Mouse (Mus musculus): Measurements from ENCODE around the gene Wscd2. TPM values are rescaled to one million over a fixed set of nuclear protein-coding genes. Genes with fewer than 3 reads are reported as not detected.

Gene Wscd2
- total and polyA plus RNA-seq, 3 experiments, result 0.26 to 1.5 (median 0.34) TPM

- WGBS, result 8% methylated on average over 9 of the region's 9 CpGs
- peak in 1 of 2 experiments; percentile 29 for DNase-seq
- intact Hi-C loops (cut with DNase I), result no loop called here
- H3K79me2 ChIP-seq (replicated peaks; ENCODE audit: control insufficient read depth, insufficient read depth, low read length), result no peaks in the 10 kb centered on the region
- no peak overlapping the region for H3K9ac ChIP-seq (ENCODE audit: low read depth, low read length)
- H3K27me3 ChIP-seq (ENCODE audit: control insufficient read depth, insufficient read depth, low read length), result 0 out of 2 replicates have a peak, but pooled peaks cover 4% of the 10 kb centered on the region
- H3K4me1 ChIP-seq (ENCODE audit: control insufficient read depth, insufficient read depth, low read length), result peaks cover 3% of the 10 kb centered on the region; the same call in 1 of the 2 replicates
- no peak overlapping the region for H3K4me3 ChIP-seq
- no peaks in the 10 kb centered on the region for H3K36me3 ChIP-seq (ENCODE audit: control insufficient read depth, insufficient read depth, low read length)
- no peak overlapping the region for H3K27ac ChIP-seq
- no peak for TF ChIP-seq EP300 (IDR thresholded peaks at IDR 0.05; ENCODE audit: insufficient read depth, low read depth, low read length)
- TF ChIP-seq CTCF (IDR thresholded peaks at IDR 0.05), result no peak
- no peak for TF ChIP-seq POLR2A (IDR thresholded peaks at IDR 0.05; ENCODE audit: insufficient read depth, low read depth, low read length)
Measured at GRCm38 (mm10) chr5:113553402-113553897, 63.3 kb downstream of the Wscd2 start.

- DNase-seq, result no peak
- peaks cover 3% of the 10 kb centered on the region; the same call in 1 of the 2 replicates for H3K4me1 ChIP-seq (ENCODE audit: control insufficient read depth, insufficient read depth, low read length)
- H3K36me3 ChIP-seq (ENCODE audit: control insufficient read depth, insufficient read depth, low read length), result no peaks in the 10 kb centered on the region
- no peak overlapping the region for H3K4me3 ChIP-seq
- WGBS, result 69% methylated on average over 15 of the region's 15 CpGs
- H3K79me2 ChIP-seq (replicated peaks; ENCODE audit: control insufficient read depth, insufficient read depth, low read length), result no peaks in the 10 kb centered on the region
- no peak overlapping the region for H3K9ac ChIP-seq (ENCODE audit: low read depth, low read length)
- intact Hi-C loops (cut with DNase I), result no loop called here
- H3K27ac ChIP-seq, result no peak overlapping the region
- no peak for TF ChIP-seq CTCF (IDR thresholded peaks at IDR 0.05)
- no peak for TF ChIP-seq EP300 (IDR thresholded peaks at IDR 0.05; ENCODE audit: insufficient read depth, low read depth, low read length)
- no peak for TF ChIP-seq POLR2A (IDR thresholded peaks at IDR 0.05; ENCODE audit: insufficient read depth, low read depth, low read length)
- 0 out of 2 replicates have a peak, but pooled peaks cover 4% of the 10 kb centered on the region for H3K27me3 ChIP-seq (ENCODE audit: control insufficient read depth, insufficient read depth, low read length)
Measured at GRCm38 (mm10) chr5:113554095-113554494, 64.0 kb downstream of the Wscd2 start.

- 80% methylated on average over 2 of the region's 2 CpGs for WGBS
Measured at GRCm38 (mm10) chr5:113554571-113554970, 64.4 kb downstream of the Wscd2 start.

GRCm38 (mm10) chr5:113555684-113556083 lies 65.6 kb downstream of the Wscd2 start:
- intact Hi-C loops (cut with DNase I), result no loop called here
- H3K27ac ChIP-seq, result no peak overlapping the region
- peak; percentile 27 to 53 for DNase-seq
- H3K4me3 ChIP-seq, result no peak overlapping the region
- peaks cover 3% of the 10 kb centered on the region; the same call in 1 of the 2 replicates for H3K4me1 ChIP-seq (ENCODE audit: control insufficient read depth, insufficient read depth, low read length)
- no peak for TF ChIP-seq EP300 (IDR thresholded peaks at IDR 0.05; ENCODE audit: insufficient read depth, low read depth, low read length)
- TF ChIP-seq CTCF (IDR thresholded peaks at IDR 0.05), result no peak
- TF ChIP-seq POLR2A (IDR thresholded peaks at IDR 0.05; ENCODE audit: insufficient read depth, low read depth, low read length), result no peak
- 42% methylated on average over 2 of the region's 2 CpGs for WGBS
- H3K9ac ChIP-seq (ENCODE audit: low read depth, low read length), result no peak overlapping the region
- H3K79me2 ChIP-seq (replicated peaks; ENCODE audit: control insufficient read depth, insufficient read depth, low read length), result no peaks in the 10 kb centered on the region
- 0 out of 2 replicates have a peak, but pooled peaks cover 4% of the 10 kb centered on the region for H3K27me3 ChIP-seq (ENCODE audit: control insufficient read depth, insufficient read depth, low read length)
- no peaks in the 10 kb centered on the region for H3K36me3 ChIP-seq (ENCODE audit: control insufficient read depth, insufficient read depth, low read length)

More at GRCm38 (mm10) chr5:113554571-113554970, 64.4 kb downstream of the Wscd2 start:
- Histone ChIP-seq H3K4me3 (no peak overlapping the region), H3K79me2 (replicated peaks; ENCODE audit: control insufficient read depth, insufficient read depth, low read length) (no peaks in the 10 kb centered on the region), H3K9ac (ENCODE audit: low read depth, low read length) (no peak overlapping the region), H3K27ac (no peak overlapping the region), H3K4me1 (ENCODE audit: control insufficient read depth, insufficient read depth, low read length) (peaks cover 3% of the 10 kb centered on the region; the same call in 1 of the 2 replicates), H3K36me3 (ENCODE audit: control insufficient read depth, insufficient read depth, low read length) (no peaks in the 10 kb centered on the region), H3K27me3 (ENCODE audit: control insufficient read depth, insufficient read depth, low read length) (0 out of 2 replicates have a peak, but pooled peaks cover 4% of the 10 kb centered on the region)
- intact Hi-C loops (cut with DNase I), result no loop called here
- peak; percentile 27 to 48 for DNase-seq
- TF ChIP-seq POLR2A (IDR thresholded peaks at IDR 0.05; ENCODE audit: insufficient read depth, low read depth, low read length), result no peak

GRCm38 (mm10) chr5:113558065-113558464 lies 67.9 kb downstream of the Wscd2 start:
- no peak for TF ChIP-seq EP300 (IDR thresholded peaks at IDR 0.05; ENCODE audit: insufficient read depth, low read depth, low read length)
- TF ChIP-seq POLR2A (IDR thresholded peaks at IDR 0.05; ENCODE audit: insufficient read depth, low read depth, low read length), result no peak
- no peak for TF ChIP-seq CTCF (IDR thresholded peaks at IDR 0.05)
- H3K4me1 ChIP-seq (ENCODE audit: control insufficient read depth, insufficient read depth, low read length), result peaks cover 3% of the 10 kb centered on the region; the same call in 1 of the 2 replicates
- H3K9ac ChIP-seq (ENCODE audit: low read depth, low read length), result no peak overlapping the region
- intact Hi-C loops (cut with DNase I), result no loop called here
- no peak overlapping the region for H3K27ac ChIP-seq
- H3K4me3 ChIP-seq, result no peak overlapping the region
- 87% methylated on average over 8 of the region's 8 CpGs for WGBS
- H3K79me2 ChIP-seq (replicated peaks; ENCODE audit: control insufficient read depth, insufficient read depth, low read length), result no peaks in the 10 kb centered on the region
- DNase-seq, result no peak
- no peaks in the 10 kb centered on the region for H3K27me3 ChIP-seq (ENCODE audit: control insufficient read depth, insufficient read depth, low read length)
- no peaks in the 10 kb centered on the region for H3K36me3 ChIP-seq (ENCODE audit: control insufficient read depth, insufficient read depth, low read length)

GRCm38 (mm10) chr5:113559627-113560026 lies 69.5 kb downstream of the Wscd2 start:
- Histone ChIP-seq H3K36me3 (ENCODE audit: control insufficient read depth, insufficient read depth, low read length) (no peaks in the 10 kb centered on the region), H3K27me3 (ENCODE audit: control insufficient read depth, insufficient read depth, low read length) (no peaks in the 10 kb centered on the region), H3K4me3 (no peak overlapping the region), H3K79me2 (replicated peaks; ENCODE audit: control insufficient read depth, insufficient read depth, low read length) (no peaks in the 10 kb centered on the region), H3K27ac (no peak overlapping the region), H3K4me1 (ENCODE audit: control insufficient read depth, insufficient read depth, low read length) (peaks cover 3% of the 10 kb centered on the region; the same call in 1 of the 2 replicates), H3K9ac (ENCODE audit: low read depth, low read length) (no peak overlapping the region)
- peak in 1 of 2 experiments; percentile 16 for DNase-seq
- intact Hi-C loops (cut with DNase I), result no loop called here
- no peak for TF ChIP-seq EP300 (IDR thresholded peaks at IDR 0.05; ENCODE audit: insufficient read depth, low read depth, low read length)
- no peak for TF ChIP-seq POLR2A (IDR thresholded peaks at IDR 0.05; ENCODE audit: insufficient read depth, low read depth, low read length)
- TF ChIP-seq CTCF (IDR thresholded peaks at IDR 0.05), result no peak
- 31% methylated on average over 5 of the region's 5 CpGs for WGBS

Data from heart, adult 2 months (tissue).